Comparison of ENCODE assay signal across 8 mouse cellular contexts in the genomic region with DNA sequence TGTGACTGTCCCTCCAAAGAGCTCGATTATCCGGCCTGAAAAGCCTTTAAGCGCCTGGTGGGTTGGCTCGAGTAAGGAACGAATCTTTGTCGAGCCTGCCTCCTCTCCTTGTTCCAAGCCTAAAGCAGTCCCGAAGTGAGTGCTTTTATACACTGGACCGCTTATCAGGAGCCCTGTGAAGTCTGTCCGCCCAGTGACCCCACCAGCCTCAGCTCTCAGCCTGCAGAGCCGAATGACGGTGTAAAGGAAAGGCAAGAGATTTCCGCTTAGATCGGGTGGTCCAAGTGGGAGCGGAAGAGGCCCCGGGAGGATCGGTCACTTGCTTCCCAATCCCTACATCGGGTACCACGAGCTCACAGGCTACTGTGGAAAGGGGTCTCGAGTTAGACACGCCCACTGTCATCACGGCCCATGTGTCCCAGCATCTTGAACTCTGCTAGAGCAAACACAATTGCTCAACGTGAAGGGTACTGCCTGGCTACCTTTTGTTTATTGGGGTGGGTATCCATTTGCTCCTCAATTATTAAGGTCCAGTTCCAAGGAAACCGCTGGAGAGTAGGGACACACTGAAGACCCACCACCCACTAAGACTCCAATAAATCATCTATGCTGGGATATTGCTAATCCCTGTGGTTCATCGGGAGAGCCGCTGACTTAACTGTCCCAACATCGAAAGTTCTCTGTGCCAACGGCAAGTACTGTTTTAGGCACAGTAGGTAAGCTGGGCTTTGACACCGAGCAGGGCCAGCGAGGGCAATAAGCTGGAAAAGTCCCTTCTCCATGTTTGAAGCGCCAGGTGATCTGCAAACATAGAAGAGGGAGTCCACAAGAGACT. TPM values are rescaled to one million over a fixed set of nuclear protein-coding genes. Genes with fewer than 3 reads are reported as not detected.
DNase-seq lines count a peak whose midpoint lies in the region; ATAC-seq lines count a peak whose summit lies in the region.

No protein-coding gene starts in this region.

- H3K4me1 ChIP-seq in brown adipose tissue, adult 24 weeks (ENCODE audit: control insufficient read depth, insufficient read depth, insufficient read length, low read length): peaks cover 8% of the 10 kb centered on the region
- H3K4me1 ChIP-seq in heart, embryonic 14.5 days (ENCODE audit: control insufficient read depth in 2 of 2, insufficient read depth in 2 of 2, low read length in 2 of 2): peaks cover 19 to 46% of the 10 kb centered on the region in 2 experiments
- H3K4me1 ChIP-seq in limb, embryonic 10.5 days: peaks cover 52% of the 10 kb centered on the region
- peaks cover 44% of the 10 kb centered on the region for H3K4me1 ChIP-seq in midbrain, embryonic 14.5 days (ENCODE audit: control insufficient read depth, insufficient read depth, low read length)

- peak overlapping the region; percentile 95 for H3K4me2 ChIP-seq in heart, embryonic 14.5 days (ENCODE audit: low read length)
- peak overlapping the region; percentile 65 for H3K4me2 ChIP-seq in midbrain, embryonic 14.5 days (ENCODE audit: low read length)

- no peaks in the 10 kb centered on the region for H3K27me3 ChIP-seq in heart, embryonic 14.5 days (ENCODE audit: control insufficient read depth, insufficient read depth, low read length)
- no peaks in the 10 kb centered on the region for H3K27me3 ChIP-seq in limb, embryonic 10.5 days (ENCODE audit: low read depth, poor library complexity, severe bottlenecking)
- H3K27me3 ChIP-seq in midbrain, embryonic 14.5 days (ENCODE audit: control insufficient read depth, insufficient read depth, low read length): no peaks in the 10 kb centered on the region

- no peaks in the 10 kb centered on the region for H3K9me3 ChIP-seq in heart, embryonic 14.5 days (ENCODE audit: control insufficient read depth, low read length)
- H3K9me3 ChIP-seq in limb, embryonic 10.5 days (replicated peaks): no peaks in the 10 kb centered on the region
- no peaks in the 10 kb centered on the region for H3K9me3 ChIP-seq in midbrain, embryonic 14.5 days (ENCODE audit: control insufficient read depth, low read length)

- peaks cover 11% of the 10 kb centered on the region for H3K36me3 ChIP-seq in heart, embryonic 14.5 days (ENCODE audit: control insufficient read depth, insufficient read depth, low read length)
- H3K36me3 ChIP-seq in limb, embryonic 10.5 days: peaks cover 29% of the 10 kb centered on the region
- H3K36me3 ChIP-seq in midbrain, embryonic 14.5 days (ENCODE audit: control insufficient read depth, insufficient read depth, low read length): peaks cover 5% of the 10 kb centered on the region

- ATAC-seq in heart, embryonic 14.5 days (ENCODE audit: insufficient number of reproducible peaks, insufficient read depth, low FRiP score, low read depth): no peak
- ATAC-seq in midbrain, embryonic 14.5 days (ENCODE audit: low FRiP score, low TSS enrichment): no peak
- ATAC-seq in erythroid progenitor cell, adult 5-6 weeks (replicated peaks; ENCODE audit: low FRiP score, poor library complexity, severe bottlenecking): no peak

- peak overlapping the region; percentile 88 for H3K9ac ChIP-seq in heart, embryonic 14.5 days (ENCODE audit: low read length)
- peak overlapping the region; percentile 96 for H3K9ac ChIP-seq in midbrain, embryonic 14.5 days (replicated peaks; ENCODE audit: low read length)

- peak overlapping the region; percentile 91 for H3K4me3 ChIP-seq in brown adipose tissue, adult 24 weeks (ENCODE audit: insufficient read depth, low read depth, low read length)
- peak overlapping the region; percentile 77 to 90 for H3K4me3 ChIP-seq in heart, embryonic 14.5 days (ENCODE audit: control insufficient read depth in 1 of 2, insufficient read depth in 1 of 2, low read depth in 1 of 2, low read length in 2 of 2)
- H3K4me3 ChIP-seq in limb, embryonic 10.5 days: peak overlapping the region; percentile 89
- peak overlapping the region; percentile 93 for H3K4me3 ChIP-seq in midbrain, embryonic 14.5 days (replicated peaks; ENCODE audit: low read depth, low read length)

- 20% methylated on average over 30 of the region's 30 CpGs for WGBS in heart, embryonic 14.5 days
- WGBS in limb, embryonic 10.5 days: 18% methylated on average over 30 of the region's 30 CpGs
- WGBS in midbrain, embryonic 14.5 days: 18% methylated on average over 30 of the region's 30 CpGs

- peak; percentile 45 for DNase-seq in kidney, adult 11 months
- no peak for DNase-seq in kidney, adult 18-20 months
- peak; percentile 71 for DNase-seq in limb, embryonic 10.5 days (ENCODE audit: low spot score)
- peak; percentile 58 for DNase-seq in midbrain, embryonic 14.5 days
- DNase-seq in gastrocnemius, postnatal 25 days: no peak

- peak overlapping the region; percentile 91 for H3K27ac ChIP-seq in brown adipose tissue, adult 24 weeks (replicated peaks; ENCODE audit: low read depth, low read length)
- H3K27ac ChIP-seq in heart, embryonic 14.5 days (replicated peaks in 1 of 2; ENCODE audit: control insufficient read depth in 1 of 2, insufficient read depth in 1 of 2, low read depth in 2 of 2, low read length in 2 of 2): peak overlapping the region; percentile 97 to 100
- peak overlapping the region; percentile 99 for H3K27ac ChIP-seq in limb, embryonic 10.5 days
- H3K27ac ChIP-seq in midbrain, embryonic 14.5 days (replicated peaks; ENCODE audit: low read depth, low read length): peak overlapping the region; percentile 98

RNA-seq across cellular contexts. Expression of a gene that starts 0.7 kb away (rescaled TPM):
- polyA plus RNA-seq in brown adipose tissue, adult 24 weeks (2012; ENCODE audit: insufficient read depth, insufficient read length, missing spikeins): 6.8 and 12.7 TPM in 2 replicates
- 12.5 and 14.5 TPM in 2 replicates for polyA plus RNA-seq in heart, embryonic 14.5 days (2014; fragmentation: Nextera tagmentation; extraction: Ambion mirVana)
- polyA plus RNA-seq in limb, embryonic 10.5 days (2016; fragmentation: Nextera tagmentation; extraction: Ambion mirVana): 21.0 and 21.5 TPM in 2 replicates
- 25.5 and 31.2 TPM in 2 replicates for polyA plus RNA-seq in midbrain, embryonic 14.5 days (2014; fragmentation: Nextera tagmentation; extraction: Ambion mirVana)
- total RNA-seq in gastrocnemius, postnatal 25 days (2021): 1 to 10 TPM; 2.4 to 3.3 TPM
- total RNA-seq in erythroid progenitor cell, adult 5-6 weeks (2015; ENCODE audit: low replicate concordance): 5.9 TPM in 1 of 2 replicates, not detected in the other
- total RNA-seq in erythroid progenitor cell, adult 5-6 weeks (2017; ENCODE audit: low replicate concordance): 2.1 TPM in 1 of 2 replicates, not detected in the other

RNA-seq across cellular contexts. Expression of a gene that starts 2.2 kb away (rescaled TPM):
- 364 and 464 TPM in 2 replicates for polyA plus RNA-seq in brown adipose tissue, adult 24 weeks (2012; ENCODE audit: insufficient read depth, insufficient read length, missing spikeins)
- 430 and 441 TPM in 2 replicates for polyA plus RNA-seq in heart, embryonic 14.5 days (2014; fragmentation: Nextera tagmentation; extraction: Ambion mirVana)
- polyA plus RNA-seq in limb, embryonic 10.5 days (2016; fragmentation: Nextera tagmentation; extraction: Ambion mirVana): 626 and 675 TPM in 2 replicates
- polyA plus RNA-seq in midbrain, embryonic 14.5 days (2014; fragmentation: Nextera tagmentation; extraction: Ambion mirVana): 456 and 503 TPM in 2 replicates
- total RNA-seq in gastrocnemius, postnatal 25 days (2021): 100 to 1,000 TPM; 128 TPM
- total RNA-seq in erythroid progenitor cell, adult 5-6 weeks (2015; ENCODE audit: low replicate concordance): 20.5 and 50.7 TPM in 2 replicates
- total RNA-seq in erythroid progenitor cell, adult 5-6 weeks (2017; ENCODE audit: low replicate concordance): 7.9 and 45.8 TPM in 2 replicates

RNA-seq across cellular contexts. Expression of a gene that starts 15.3 kb away (rescaled TPM):
- polyA plus RNA-seq in brown adipose tissue, adult 24 weeks (2012; ENCODE audit: insufficient read depth, insufficient read length, missing spikeins): 420 and 579 TPM in 2 replicates
- polyA plus RNA-seq in heart, embryonic 14.5 days (2014; fragmentation: Nextera tagmentation; extraction: Ambion mirVana): 52.6 and 63.2 TPM in 2 replicates
- polyA plus RNA-seq in limb, embryonic 10.5 days (2016; fragmentation: Nextera tagmentation; extraction: Ambion mirVana): 9.4 and 15.3 TPM in 2 replicates
- 17.4 and 21.8 TPM in 2 replicates for polyA plus RNA-seq in midbrain, embryonic 14.5 days (2014; fragmentation: Nextera tagmentation; extraction: Ambion mirVana)
- total RNA-seq in gastrocnemius, postnatal 25 days (2021): 100 to 1,000 TPM; 109 to 113 TPM
- total RNA-seq in erythroid progenitor cell, adult 5-6 weeks (2015; ENCODE audit: low replicate concordance): 6.3 TPM in 1 of 2 replicates, not detected in the other
- total RNA-seq in erythroid progenitor cell, adult 5-6 weeks (2017; ENCODE audit: low replicate concordance): not detected in 2 replicates

RNA-seq across cellular contexts. Expression of a gene that starts 37.7 kb away (rescaled TPM):
- polyA plus RNA-seq in brown adipose tissue, adult 24 weeks (2012; ENCODE audit: insufficient read depth, insufficient read length, missing spikeins): 10.9 and 12.9 TPM in 2 replicates
- 3.2 and 3.3 TPM in 2 replicates for polyA plus RNA-seq in heart, embryonic 14.5 days (2014; fragmentation: Nextera tagmentation; extraction: Ambion mirVana)
- polyA plus RNA-seq in limb, embryonic 10.5 days (2016; fragmentation: Nextera tagmentation; extraction: Ambion mirVana): 2.5 TPM in 2 replicates
- 6.2 and 9.0 TPM in 2 replicates for polyA plus RNA-seq in midbrain, embryonic 14.5 days (2014; fragmentation: Nextera tagmentation; extraction: Ambion mirVana)
- 10 to 100 TPM; 33.0 to 40.5 TPM for total RNA-seq in gastrocnemius, postnatal 25 days (2021)
- 2.1 and 9.7 TPM in 2 replicates for total RNA-seq in erythroid progenitor cell, adult 5-6 weeks (2015; ENCODE audit: low replicate concordance)
- 1.3 and 3.9 TPM in 2 replicates for total RNA-seq in erythroid progenitor cell, adult 5-6 weeks (2017; ENCODE audit: low replicate concordance)

RNA-seq across cellular contexts. Expression of a gene that starts 43.5 kb away (rescaled TPM):
- 6.1 and 10.3 TPM in 2 replicates for polyA plus RNA-seq in brown adipose tissue, adult 24 weeks (2012; ENCODE audit: insufficient read depth, insufficient read length, missing spikeins)
- 0.80 and 1.1 TPM in 2 replicates for polyA plus RNA-seq in heart, embryonic 14.5 days (2014; fragmentation: Nextera tagmentation; extraction: Ambion mirVana)
- 1.6 and 1.9 TPM in 2 replicates for polyA plus RNA-seq in limb, embryonic 10.5 days (2016; fragmentation: Nextera tagmentation; extraction: Ambion mirVana)
- 4.8 and 7.7 TPM in 2 replicates for polyA plus RNA-seq in midbrain, embryonic 14.5 days (2014; fragmentation: Nextera tagmentation; extraction: Ambion mirVana)
- total RNA-seq in gastrocnemius, postnatal 25 days (2021): 10 to 100 TPM; 38.9 to 45.0 TPM
- 2.9 and 4.0 TPM in 2 replicates for total RNA-seq in erythroid progenitor cell, adult 5-6 weeks (2015; ENCODE audit: low replicate concordance)
- 2.1 and 12.6 TPM in 2 replicates for total RNA-seq in erythroid progenitor cell, adult 5-6 weeks (2017; ENCODE audit: low replicate concordance)

Comparison
In these comparisons a context has a peak if more than half of its experiments do, and no peak if none do; other contexts are left out.
1. DNase-seq: peak in kidney, adult 11 months (single experiment), limb, embryonic 10.5 days (single experiment) and midbrain, embryonic 14.5 days (single experiment); none in kidney, adult 18-20 months (single experiment) and gastrocnemius, postnatal 25 days (single experiment).
2. Peak in every context shown above with its lines, with median percentiles within 50 percentile points of each other: H3K27ac ChIP-seq and H3K4me3 ChIP-seq.